Mouse (Mus musculus) embryonic facial prominence, embryonic 10.5 days (tissue): ENCODE data around the gene Tbl2. TPM values are rescaled to one million over a fixed set of nuclear protein-coding genes. Genes with fewer than 3 reads are reported as not detected.

Experiments
- DNase-seq: peaks from one replicate; pipeline ENCODE4 v3.0.0-alpha.2; 2017; ENCODE audit warnings: low spot score
- H3K27ac ChIP-seq: fragments of 300-500 bp; sonication (generic); replicated peaks from 2 replicates; pipeline ENCODE4 v1.5.1; 2016; ENCODE audit warnings: mild to moderate bottlenecking
- H3K27me3 ChIP-seq: fragments of 300-500 bp; sonication (generic); replicated peaks from 2 replicates; pipeline ENCODE4 v1.6.1; 2016; ENCODE audit warnings: low read depth, mild to moderate bottlenecking; ENCODE audit not compliant: poor library complexity, severe bottlenecking
- H3K36me3 ChIP-seq: fragments of 300-500 bp; sonication (generic); replicated peaks from 2 replicates; pipeline ENCODE4 v1.6.1; 2016; ENCODE audit warnings: mild to moderate bottlenecking, moderate library complexity
- H3K4me1 ChIP-seq: fragments of 300-500 bp; sonication (generic); 2 replicates; pipeline ENCODE4 v1.6.1; 2016
- H3K4me3 ChIP-seq: fragments of 300-500 bp; sonication (generic); 2 replicates; pipeline ENCODE4 v1.5.1; 2016; ENCODE audit warnings: mild to moderate bottlenecking, moderate library complexity
- H3K9me3 ChIP-seq: fragments of 300-500 bp; sonication (generic); 2 replicates; pipeline ENCODE4 v1.6.1; 2016; ENCODE audit warnings: mild to moderate bottlenecking
- WGBS: fragments of 180-500 bp; shearing (Covaris S2); methylation state at CpG from one replicate; pipeline ENCODE4 v1.1.7; 2016; 5-methylcytosine and 5-hydroxymethylcytosine counted together
- microRNA-seq: library from miRNA; unstranded; fragments of <30 nt; microRNA quantifications from one replicate; pipeline ENCODE4, GENCODE M21; 2017
- polyA plus RNA-seq: library from polyadenylated mRNA; unstranded; fragments of >200 nt; fragmentation: Nextera tagmentation; extraction: Ambion mirVana; gene quantifications from 2 replicates; pipeline ENCODE4 v1.2.1, GENCODE M21; 2016

The Tbl2 gene
- polyA plus RNA-seq, 1 experiment from 2014 or later, result 21.3 TPM

GRCm38 (mm10) chr5:135191620-135192019 lies 42.2 kb downstream of the Tbl2 start:
- peak overlapping the region; percentile 6; the same call in 1 of the 2 replicates for H3K4me3 ChIP-seq
- H3K9me3 ChIP-seq, result no peaks in the 10 kb centered on the region
- 30% methylated on average over 2 of the region's 2 CpGs for WGBS
- DNase-seq, result peak; percentile 69
- no peak overlapping the region for H3K27ac ChIP-seq
- peaks cover 38% of the 10 kb centered on the region for H3K4me1 ChIP-seq
- H3K36me3 ChIP-seq, result peaks cover 78% of the 10 kb centered on the region
- no peaks in the 10 kb centered on the region for H3K27me3 ChIP-seq

GRCm38 (mm10) chr5:135192431-135192830 lies 43.0 kb downstream of the Tbl2 start:
- Histone ChIP-seq H3K9me3 (no peaks in the 10 kb centered on the region), H3K36me3 (peaks cover 86% of the 10 kb centered on the region), H3K4me3 (no peak overlapping the region), H3K4me1 (peaks cover 38% of the 10 kb centered on the region), H3K27ac (no peak overlapping the region), H3K27me3 (no peaks in the 10 kb centered on the region)
- WGBS, result 91% methylated on average over 1 of the region's 1 CpGs
- DNase-seq, result no peak

GRCm38 (mm10) chr5:135196367-135196766 lies 46.9 kb downstream of the Tbl2 start:
- Histone ChIP-seq H3K36me3 (peaks cover 100% of the 10 kb centered on the region), H3K27me3 (no peaks in the 10 kb centered on the region), H3K9me3 (no peaks in the 10 kb centered on the region), H3K27ac (no peak overlapping the region), H3K4me3 (no peak overlapping the region), H3K4me1 (peaks cover 15% of the 10 kb centered on the region)
- no peak for DNase-seq
- WGBS, result 90% methylated on average over 6 of the region's 6 CpGs

GRCm38 (mm10) chr5:135202763-135203162 lies 53.3 kb downstream of the Tbl2 start:
- Histone ChIP-seq H3K27ac (no peak overlapping the region), H3K27me3 (no peaks in the 10 kb centered on the region), H3K4me1 (no peaks in the 10 kb centered on the region), H3K9me3 (no peaks in the 10 kb centered on the region), H3K36me3 (peaks cover 96% of the 10 kb centered on the region), H3K4me3 (no peak overlapping the region)
- 70% methylated on average over 3 of the region's 3 CpGs for WGBS
- no peak for DNase-seq

GRCm38 (mm10) chr5:135208197-135208596 lies 58.7 kb downstream of the Tbl2 start:
- DNase-seq, result no peak
- H3K36me3 ChIP-seq, result peaks cover 99% of the 10 kb centered on the region
- 94% methylated on average over 1 of the region's 1 CpGs for WGBS

More at GRCm38 (mm10) chr5:135208197-135208596, 58.7 kb downstream of the Tbl2 start:
- Histone ChIP-seq H3K27me3 (no peaks in the 10 kb centered on the region), H3K4me3 (no peak overlapping the region), H3K27ac (no peak overlapping the region), H3K9me3 (no peaks in the 10 kb centered on the region), H3K4me1 (no peaks in the 10 kb centered on the region)

Small RNA genes lying within 50 kb of the gene (microRNA-seq; reads per million reads assigned to microRNA genes)
- gene Gm25315, result not detected

Other genes with a start within 250 kb of the Tbl2 start
- gene Tmem270, start 242.9 kb upstream of the Tbl2 start, polyA plus RNA-seq, result not detected in 2 replicates
- 2.1 and 2.8 TPM in 2 replicates for gene Cldn13, start 234.1 kb upstream of the Tbl2 start, polyA plus RNA-seq
- 14.8 and 17.0 TPM in 2 replicates for gene Mettl27, start 217.3 kb upstream of the Tbl2 start, polyA plus RNA-seq
- 16.7 and 17.5 TPM in 2 replicates for gene Cldn4, start 202.7 kb upstream of the Tbl2 start, polyA plus RNA-seq
- gene Cldn3, start 163.4 kb upstream of the Tbl2 start, polyA plus RNA-seq, result 18.2 and 18.8 TPM in 2 replicates
- 39.6 and 41.7 TPM in 2 replicates for gene Abhd11, start 140.5 kb upstream of the Tbl2 start, polyA plus RNA-seq
- 13.5 and 13.8 TPM in 2 replicates for gene Stx1a, start 126.2 kb upstream of the Tbl2 start, polyA plus RNA-seq
- 27.0 and 27.4 TPM in 2 replicates for gene Dnajc30, start 85.5 kb upstream of the Tbl2 start, polyA plus RNA-seq
- gene Bud23, start 84.7 kb upstream of the Tbl2 start, polyA plus RNA-seq, result 190 and 194 TPM in 2 replicates
- 9.2 and 9.5 TPM in 2 replicates for gene Vps37d, start 71.4 kb upstream of the Tbl2 start, polyA plus RNA-seq
- 3.5 and 3.8 TPM in 2 replicates for gene Mlxipl, start 59.8 kb upstream of the Tbl2 start, polyA plus RNA-seq
- 44.6 and 48.5 TPM in 2 replicates for gene Bcl7b, start 18.6 kb downstream of the Tbl2 start, polyA plus RNA-seq
- gene Baz1b, start 37.6 kb downstream of the Tbl2 start, polyA plus RNA-seq, result 60.1 and 61.5 TPM in 2 replicates
- 3.3 and 5.1 TPM in 2 replicates for gene Fzd9, start 101.6 kb downstream of the Tbl2 start, polyA plus RNA-seq
- not detected in 2 replicates for gene Fkbp6, start 200.4 kb downstream of the Tbl2 start, polyA plus RNA-seq
- not detected in 2 replicates for gene Trim50, start 203.6 kb downstream of the Tbl2 start, polyA plus RNA-seq
- 47.9 and 48.0 TPM in 2 replicates for gene Nsun5, start 220.3 kb downstream of the Tbl2 start, polyA plus RNA-seq
- gene Pom121, start 244.9 kb downstream of the Tbl2 start, polyA plus RNA-seq, result 20.1 and 20.3 TPM in 2 replicates